Mouse (Mus musculus): ENCODE measurements around the gene Ppp3cb.

Gene Ppp3cb

DNA sequence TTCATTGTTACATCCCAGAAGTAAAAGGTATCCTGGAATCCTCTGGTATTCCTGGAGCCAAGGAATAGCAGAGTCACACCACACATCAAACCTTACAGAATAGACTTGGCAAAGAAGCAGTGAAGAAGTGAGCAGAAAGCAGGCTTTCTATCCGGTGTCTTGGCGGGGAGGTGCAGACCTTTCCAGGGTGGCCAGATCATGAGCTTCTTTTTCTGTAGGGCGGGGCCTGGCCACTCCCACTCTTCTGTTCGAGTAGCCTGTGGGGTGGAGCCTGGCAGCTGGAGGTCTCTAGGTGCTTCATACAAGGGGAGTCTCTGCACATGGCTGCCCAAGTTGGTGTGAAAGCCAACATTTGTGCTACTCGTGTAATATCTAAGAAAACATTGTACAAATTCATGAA, 65.2 kb downstream of the Ppp3cb start:
- peak; percentile 12 for DNase-seq (ENCODE audit: low read depth, low spot score)

DNA sequence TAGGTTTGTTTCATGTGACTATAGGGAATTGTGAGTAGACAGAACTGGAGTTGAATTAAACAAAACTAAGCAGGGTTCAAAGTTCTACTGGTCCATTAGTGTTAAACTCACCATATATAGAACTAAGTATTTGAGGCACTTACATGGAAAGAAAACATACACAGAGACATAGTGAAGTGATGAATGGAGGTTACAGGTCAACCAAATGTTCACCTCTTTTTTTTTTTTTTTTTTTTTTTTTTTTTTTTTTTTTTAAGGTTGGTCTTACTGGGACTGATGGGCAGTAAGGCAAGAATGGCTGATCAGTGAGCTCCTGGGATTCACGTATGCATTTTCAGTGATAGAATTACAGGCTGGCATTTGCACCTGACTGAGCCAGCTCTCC, 66.2 kb downstream of the Ppp3cb start:
- no peak for DNase-seq (ENCODE audit: low read depth, low spot score)

DNA sequence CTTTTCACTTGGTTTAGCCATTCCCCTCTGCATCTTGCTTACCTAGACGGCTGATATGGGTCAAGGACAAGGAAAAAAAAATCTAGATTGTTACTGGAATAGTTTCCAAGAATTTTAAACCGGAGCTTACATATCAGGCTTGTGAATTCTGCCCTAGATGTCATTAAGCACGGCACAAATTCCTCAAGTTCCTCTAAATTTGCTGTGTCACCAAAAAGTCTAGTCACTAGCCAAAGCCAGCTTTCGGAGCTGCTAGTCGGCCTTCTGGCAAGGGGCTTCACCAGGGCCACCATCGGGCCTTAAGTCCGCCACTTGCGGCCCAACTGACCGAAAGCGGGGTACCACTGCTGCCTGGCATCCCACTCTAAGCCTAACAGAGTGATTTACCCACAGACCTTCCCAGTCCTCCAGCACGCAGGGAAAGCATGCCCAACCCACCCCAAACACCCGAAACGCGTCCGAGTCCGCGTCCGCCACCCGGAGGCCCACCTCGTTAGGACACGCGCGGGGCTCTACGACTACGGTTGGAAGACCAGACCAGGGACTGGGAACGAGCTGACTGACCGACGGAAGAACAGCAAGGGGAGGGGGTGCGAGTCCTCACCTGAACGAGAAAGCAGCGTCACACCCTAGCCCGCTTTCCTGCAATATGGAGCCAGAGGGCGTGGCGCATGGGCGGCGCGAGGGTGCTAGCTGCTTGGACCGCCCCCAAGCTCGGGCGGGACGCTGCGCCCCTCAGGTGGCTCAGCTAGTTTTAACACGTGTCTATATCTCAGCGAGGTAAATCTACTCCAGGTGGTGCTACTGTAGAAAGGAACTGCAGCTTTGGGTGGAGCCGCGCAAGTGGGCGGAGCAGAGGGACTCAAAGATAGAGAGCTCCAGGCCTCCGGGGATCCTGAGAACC, 66.8 kb downstream of the Ppp3cb start, which contains the start of gene Anxa7:
Anxa7 (minus strand) TSS at position 843 of the 904 bp plus-strand sequence.
- peak; percentile 70 for DNase-seq (ENCODE audit: low read depth, low spot score)

DNA sequence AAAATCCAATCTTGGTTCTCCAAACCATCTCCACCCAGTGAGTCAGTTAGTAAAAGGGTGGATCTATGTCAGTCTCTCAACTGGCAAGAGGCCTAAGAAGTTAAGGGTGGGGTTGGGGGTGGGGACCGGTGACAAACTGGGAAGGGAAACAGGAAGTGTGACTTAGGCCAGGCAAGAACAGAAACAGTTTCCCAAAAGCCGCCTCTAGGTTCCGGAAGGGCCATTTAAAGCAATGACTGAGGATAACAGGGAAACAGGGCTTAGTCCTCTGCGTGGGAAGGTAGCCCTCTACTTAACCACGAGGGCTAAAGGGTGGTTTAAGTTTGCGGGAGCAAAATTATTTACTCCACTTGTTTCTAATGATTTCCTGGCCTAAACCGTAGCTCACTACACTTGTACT, 67.6 kb downstream of the Ppp3cb start:
- DNase-seq (ENCODE audit: low read depth, low spot score): peak; percentile 79

DNA sequence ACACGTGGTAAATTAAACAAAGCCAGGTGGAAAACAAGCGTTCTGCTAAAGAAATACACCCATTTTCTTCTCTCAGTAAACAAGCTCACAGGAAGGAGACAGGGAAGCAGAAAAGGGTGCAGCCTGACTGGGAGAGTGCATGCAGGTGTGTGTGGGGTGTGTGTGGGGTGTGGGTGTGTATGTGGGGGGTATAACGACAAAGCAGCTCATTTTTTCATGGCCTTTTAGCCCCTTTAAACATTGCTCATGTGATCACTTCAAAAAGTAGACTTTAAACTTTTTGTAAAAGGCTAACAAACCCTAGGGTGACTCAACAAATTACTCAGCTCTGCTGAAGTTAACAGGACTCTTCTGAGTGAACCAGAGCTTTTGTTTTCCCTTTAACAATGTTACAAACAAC, 68.0 kb downstream of the Ppp3cb start:
- no peak for DNase-seq (ENCODE audit: low read depth, low spot score)

DNA sequence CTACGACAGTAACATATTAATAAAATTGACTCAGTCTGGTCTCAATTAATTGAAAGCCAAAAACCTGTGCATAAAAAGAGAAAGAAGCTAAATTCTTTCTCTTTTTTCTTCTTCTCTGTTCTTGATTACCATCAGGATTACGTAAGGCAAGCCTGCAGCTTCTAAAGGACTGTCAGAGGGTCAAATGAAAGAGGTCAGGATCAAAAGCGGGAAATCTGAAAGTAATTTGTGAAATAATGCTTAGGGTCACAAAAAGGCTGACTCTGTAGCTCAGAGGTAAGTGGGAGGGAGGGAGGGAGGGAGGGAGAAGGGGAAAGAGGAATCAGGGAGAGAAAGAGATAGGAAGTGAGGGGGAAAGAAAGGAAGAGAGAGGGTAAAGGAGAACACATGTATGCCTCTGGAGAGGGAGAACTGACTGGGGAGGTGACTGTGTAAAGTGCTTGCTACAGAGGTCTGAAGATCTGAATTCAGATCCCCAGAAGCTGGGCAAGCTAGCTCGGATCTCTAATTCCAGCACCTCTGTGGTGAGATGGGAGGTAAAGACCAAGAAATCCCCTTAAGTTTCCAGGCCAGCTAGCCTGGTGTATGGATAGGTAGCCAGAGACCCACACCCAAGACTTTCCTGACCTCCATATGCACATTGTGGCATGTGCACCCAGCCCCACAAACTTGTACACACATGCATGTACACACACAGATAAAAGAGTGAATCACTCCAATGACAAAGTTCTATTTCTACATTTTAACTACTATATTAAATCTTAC, 68.9 kb downstream of the Ppp3cb start:
- no peak for DNase-seq (ENCODE audit: low read depth, low spot score)

DNA sequence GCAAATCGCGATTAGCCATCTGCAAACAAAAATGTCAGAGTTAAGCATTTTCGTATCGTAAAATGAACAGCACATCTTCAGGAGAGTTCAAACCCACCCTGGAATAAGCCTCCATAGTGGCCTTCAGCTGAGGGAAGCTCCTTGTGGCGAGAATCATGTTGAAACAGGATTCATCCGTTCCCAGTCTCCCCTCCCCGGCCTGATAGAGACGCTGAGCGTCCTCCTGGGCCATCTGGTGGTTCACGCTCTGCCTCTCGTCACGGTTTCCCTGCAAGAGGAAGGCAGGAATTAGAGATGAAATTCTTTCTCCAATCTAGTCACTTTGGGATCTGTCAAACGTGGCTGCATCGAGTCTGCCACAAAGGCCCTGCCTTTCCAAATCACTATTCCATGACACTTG, 86.2 kb downstream of the Ppp3cb start:
- DNase-seq (ENCODE audit: low read depth, low spot score): no peak

DNA sequence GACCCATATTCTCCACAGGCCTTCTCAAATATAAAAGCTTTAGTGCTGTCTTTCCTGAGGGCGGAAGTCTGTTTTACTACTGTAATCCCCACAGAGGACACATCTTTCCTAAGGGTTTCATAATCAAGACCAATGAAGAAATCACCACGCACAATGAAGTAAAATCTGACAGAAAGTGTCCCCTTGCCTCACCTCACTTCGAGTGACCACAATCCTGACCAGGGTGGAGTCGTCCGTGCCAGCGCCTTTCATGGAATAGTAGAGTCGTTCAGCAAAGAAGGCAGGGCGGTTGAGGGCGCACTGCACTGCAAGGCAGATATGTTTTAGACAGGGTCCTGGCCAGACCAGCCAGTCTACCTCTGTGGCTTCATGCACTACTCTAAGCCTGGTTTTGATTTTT, 88.0 kb downstream of the Ppp3cb start:
- no peak for DNase-seq (ENCODE audit: low read depth, low spot score)

DNA sequence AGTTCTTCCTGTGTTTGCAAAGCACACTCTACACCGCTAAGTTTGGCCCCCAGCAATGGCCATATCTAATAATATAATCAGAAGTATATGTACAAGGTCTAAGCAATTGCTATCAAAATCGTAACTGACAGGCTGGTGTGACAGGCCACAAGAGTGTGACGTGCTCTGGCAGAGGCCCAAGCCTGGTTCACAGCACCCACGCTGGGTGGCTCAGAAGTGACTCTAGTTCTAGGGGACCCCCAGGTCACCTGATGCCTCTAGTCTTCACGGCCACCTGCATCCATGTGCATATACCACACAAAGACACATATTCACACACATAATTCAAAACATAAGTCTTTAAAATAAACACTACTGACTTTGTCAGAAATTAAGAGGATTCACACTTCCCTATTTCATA, 93.4 kb downstream of the Ppp3cb start:
- no peak for DNase-seq (ENCODE audit: low read depth, low spot score)

DNA sequence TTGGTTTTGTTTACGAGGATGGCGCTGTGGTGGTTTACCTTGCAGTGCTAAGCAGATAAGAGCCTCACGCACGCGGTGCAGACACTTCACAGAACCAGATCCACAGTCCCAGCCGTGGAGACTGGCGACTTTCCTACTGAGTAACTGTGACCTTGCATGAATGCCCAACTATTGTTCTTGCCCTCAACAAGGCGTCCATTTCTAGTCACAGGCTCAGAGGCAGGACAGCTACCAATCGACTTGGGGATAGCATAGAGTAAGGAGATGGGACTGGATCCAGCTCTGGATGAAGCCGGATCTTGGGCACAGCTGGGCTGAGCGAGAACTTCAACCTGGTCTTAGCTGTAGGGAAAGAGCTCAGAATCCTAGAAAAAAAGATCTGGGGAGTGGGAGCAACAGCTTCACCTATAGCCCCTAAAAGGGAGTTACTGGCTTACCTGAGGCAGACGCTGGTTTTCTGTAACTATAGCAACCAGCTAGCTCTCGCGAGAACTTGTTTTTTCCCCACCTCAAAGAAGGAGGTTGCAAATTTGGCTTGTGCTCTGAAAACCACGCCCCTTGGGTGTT, 94.5 kb downstream of the Ppp3cb start, which contains the start of gene Cfap70:
Cfap70 (minus strand) TSS at position 462 of the 567 bp plus-strand sequence.
- DNase-seq (ENCODE audit: low read depth, low spot score): no peak

DNA sequence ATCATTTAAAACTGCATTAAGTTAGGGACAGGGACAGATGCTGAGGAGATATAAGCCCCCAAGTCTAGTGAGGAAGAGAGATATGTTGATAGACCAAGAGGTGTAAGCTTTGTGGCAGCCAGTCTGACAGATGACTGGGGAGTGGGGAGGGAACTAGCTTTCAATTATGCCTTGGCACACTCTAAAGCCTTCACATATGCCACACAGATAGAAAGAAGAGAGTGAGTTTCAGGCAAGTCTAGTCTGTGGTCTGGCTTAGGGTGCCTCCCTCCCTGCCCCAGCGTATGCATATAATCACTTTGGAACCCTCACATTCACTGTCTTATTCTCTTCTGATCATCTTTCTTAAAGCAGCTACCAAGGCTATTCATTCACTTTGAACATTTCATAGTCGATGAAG, 95.1 kb downstream of the Ppp3cb start:
- DNase-seq (ENCODE audit: low read depth, low spot score): no peak
